ENCODE assay signal across 14 mouse cellular contexts in the genomic region with DNA sequence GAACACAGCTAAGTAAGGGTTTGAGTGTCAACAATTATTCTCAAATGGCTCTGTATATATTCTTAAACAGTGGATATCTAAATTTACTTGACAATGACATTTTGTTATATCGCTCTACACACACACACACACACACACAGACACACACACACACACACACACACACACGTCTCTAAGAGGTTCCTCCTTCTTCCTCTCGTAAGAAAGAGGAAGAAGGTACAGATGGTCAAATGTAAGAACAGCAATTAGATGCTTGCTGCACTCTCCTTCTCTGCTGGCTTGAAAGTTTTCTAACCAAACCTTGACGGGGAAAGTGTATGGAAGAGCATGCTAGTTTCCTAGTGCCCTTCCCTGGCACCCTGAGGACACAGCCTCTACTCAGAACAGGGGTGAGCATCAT. TPM values are rescaled to one million over a fixed set of nuclear protein-coding genes. Genes with fewer than 3 reads are reported as not detected.
DNase-seq lines count a peak whose midpoint lies in the region; ATAC-seq and TF ChIP-seq lines count a peak whose summit lies in the region.
"Had no signal": no experiment of that assay in that cellular context is flagged by ENCODE, and none has a peak within 500 bp of the region (broad histone marks: within the 10 kb centered on the region; RNA-seq: fewer than 3 reads in every experiment).

No protein-coding gene starts in this region.

- peak overlapping the region; percentile 23 for H3K27ac ChIP-seq in hindbrain, embryonic 10.5 days
- H3K27ac ChIP-seq in hindbrain, embryonic 12.5 days = no peak overlapping the region
- peak overlapping the region; percentile 30; the same call in 1 of the 2 replicates for H3K27ac ChIP-seq in spleen, adult 2 months (ENCODE audit: insufficient read depth, low read length)
- H3K27ac ChIP-seq in hindbrain, postnatal 0 days = peak overlapping the region; percentile 74
- no peak overlapping the region for H3K27ac ChIP-seq in liver, embryonic 11.5 days (ENCODE audit: low read depth, low read length)
- H3K27ac ChIP-seq: heart, embryonic 15.5 days; limb, embryonic 15.5 days had no signal

- no peaks in the 10 kb centered on the region for H3K36me3 ChIP-seq in hindbrain, embryonic 10.5 days
- no peaks in the 10 kb centered on the region for H3K36me3 ChIP-seq in hindbrain, embryonic 12.5 days
- no peaks in the 10 kb centered on the region for H3K36me3 ChIP-seq in spleen, adult 2 months (ENCODE audit: control insufficient read depth, insufficient read depth, low read length)
- no peaks in the 10 kb centered on the region for H3K36me3 ChIP-seq in hindbrain, postnatal 0 days (ENCODE audit: insufficient read depth, low read length)
- no peaks in the 10 kb centered on the region for H3K36me3 ChIP-seq in liver, embryonic 11.5 days (ENCODE audit: control insufficient read depth, insufficient read depth, low read length)
- H3K36me3 ChIP-seq: heart, embryonic 15.5 days; limb, embryonic 15.5 days had no signal

- no peak overlapping the region for H3K4me2 ChIP-seq in hindbrain, embryonic 12.5 days (replicated peaks)
- no peak overlapping the region for H3K4me2 ChIP-seq in hindbrain, postnatal 0 days (ENCODE audit: low read depth, low read length)
- H3K4me2 ChIP-seq in liver, embryonic 11.5 days = no peak overlapping the region
- H3K4me2 ChIP-seq: heart, embryonic 15.5 days; limb, embryonic 15.5 days had no signal

- H3K4me1 ChIP-seq in hindbrain, embryonic 10.5 days (replicated peaks) = peaks cover 30% of the 10 kb centered on the region
- H3K4me1 ChIP-seq in hindbrain, embryonic 12.5 days = peaks cover 20% of the 10 kb centered on the region
- H3K4me1 ChIP-seq in spleen, adult 2 months (ENCODE audit: control insufficient read depth, insufficient read depth, insufficient read length) = peaks cover 4% of the 10 kb centered on the region; the same call in 1 of the 2 replicates
- H3K4me1 ChIP-seq in hindbrain, postnatal 0 days (ENCODE audit: insufficient read depth, low read length) = peaks cover 2% of the 10 kb centered on the region; the same call in 1 of the 2 replicates
- H3K4me1 ChIP-seq in liver, embryonic 11.5 days (replicated peaks; ENCODE audit: control insufficient read depth, insufficient read depth, low read length) = peaks cover 11% of the 10 kb centered on the region

- TF ChIP-seq CTCF in spleen, adult 2 months (IDR thresholded peaks at IDR 0.05; ENCODE audit: extremely low read depth, insufficient read depth, insufficient read length, insufficient replicate concordance) = no peak
- no peak for TF ChIP-seq CTCF in hindbrain, postnatal 0 days (IDR thresholded peaks at IDR 0.05; ENCODE audit: low read depth)

- no peak overlapping the region for H3K9ac ChIP-seq in hindbrain, embryonic 12.5 days
- H3K9ac ChIP-seq in hindbrain, postnatal 0 days (replicated peaks; ENCODE audit: low read length) = no peak overlapping the region
- H3K9ac ChIP-seq in liver, embryonic 11.5 days (ENCODE audit: low read depth, low read length) = no peak overlapping the region
- H3K9ac ChIP-seq: heart, embryonic 15.5 days had no signal

- ATAC-seq in hindbrain, embryonic 12.5 days (ENCODE audit: low FRiP score) = no peak
- ATAC-seq in hindbrain, postnatal 0 days = no peak
- ATAC-seq in liver, embryonic 11.5 days (replicated peaks; ENCODE audit: low FRiP score) = no peak
- ATAC-seq: activated CD4-positive, CD25-positive, alpha-beta regulatory T cell, adult 4 months had no signal

- H3K9me3 ChIP-seq in hindbrain, embryonic 10.5 days = no peaks in the 10 kb centered on the region
- H3K9me3 ChIP-seq in hindbrain, embryonic 12.5 days (replicated peaks) = no peaks in the 10 kb centered on the region
- H3K9me3 ChIP-seq in hindbrain, postnatal 0 days (ENCODE audit: low read length) = no peaks in the 10 kb centered on the region
- H3K9me3 ChIP-seq in liver, embryonic 11.5 days (ENCODE audit: control insufficient read depth, low read length) = no peaks in the 10 kb centered on the region
- H3K9me3 ChIP-seq: heart, embryonic 15.5 days; limb, embryonic 15.5 days had no signal

- peaks cover 23% of the 10 kb centered on the region for H3K27me3 ChIP-seq in hindbrain, embryonic 10.5 days (ENCODE audit: insufficient read depth, poor library complexity, severe bottlenecking)
- peaks cover 8% of the 10 kb centered on the region for H3K27me3 ChIP-seq in hindbrain, embryonic 12.5 days
- no peaks in the 10 kb centered on the region for H3K27me3 ChIP-seq in spleen, adult 2 months (ENCODE audit: control insufficient read depth, insufficient read depth, low read length)
- no peaks in the 10 kb centered on the region for H3K27me3 ChIP-seq in hindbrain, postnatal 0 days (ENCODE audit: insufficient read depth, low read length)
- 0 out of 2 replicates have a peak, but pooled peaks cover under 1% of the 10 kb centered on the region for H3K27me3 ChIP-seq in liver, embryonic 11.5 days (replicated peaks; ENCODE audit: control insufficient read depth, insufficient read depth, low read length)
- H3K27me3 ChIP-seq: heart, embryonic 15.5 days; limb, embryonic 15.5 days had no signal

- no peak overlapping the region for H3K4me3 ChIP-seq in hindbrain, embryonic 10.5 days
- H3K4me3 ChIP-seq in hindbrain, embryonic 12.5 days = no peak overlapping the region
- no peak overlapping the region for H3K4me3 ChIP-seq in spleen, adult 2 months (ENCODE audit: extremely low read depth, insufficient read depth, insufficient read length)
- no peak overlapping the region for H3K4me3 ChIP-seq in hindbrain, postnatal 0 days (ENCODE audit: low read length)
- no peak overlapping the region for H3K4me3 ChIP-seq in liver, embryonic 11.5 days (ENCODE audit: low read depth, low read length)
- H3K4me3 ChIP-seq: heart, embryonic 15.5 days; limb, embryonic 15.5 days; myocyte had no signal

- TF ChIP-seq POLR2A in spleen, adult 2 months (IDR thresholded peaks at IDR 0.05; ENCODE audit: low read depth, low read length) = no peak

- 86% methylated on average over 4 of the region's 4 CpGs for WGBS in hindbrain, embryonic 10.5 days
- WGBS in hindbrain, embryonic 12.5 days = 68% methylated on average over 4 of the region's 4 CpGs
- WGBS in spleen, adult 2 months = 9% methylated on average over 4 of the region's 4 CpGs
- 59% methylated on average over 4 of the region's 4 CpGs for WGBS in hindbrain, postnatal 0 days
- 33% methylated on average over 4 of the region's 4 CpGs for WGBS in liver, embryonic 11.5 days

- DNase-seq in hindbrain, embryonic 10.5 days (ENCODE audit: low spot score) = no peak
- no peak for DNase-seq in spleen, adult 2 months (ENCODE audit: low read depth in 1 of 2, low spot score in 2 of 2)
- no peak for DNase-seq in spleen, adult 18-20 months
- no peak for DNase-seq in hindbrain, postnatal 0 days (ENCODE audit: low spot score)
- no peak for DNase-seq in liver, embryonic 11.5 days (ENCODE audit: low spot score)
- DNase-seq in layer of hippocampus, adult 9-10 months (ENCODE audit: low spot score) = no peak
- DNase-seq: cerebellum, adult 18-20 months; lung, adult 2 months; thymus, postnatal 36 days had no signal

RNA-seq across cellular contexts. Expression of gene Csrp1, which starts 39.1 kb away (rescaled TPM):
- 51.0 and 56.2 TPM in 2 replicates for polyA plus RNA-seq in hindbrain, embryonic 10.5 days (2016; fragmentation: Nextera tagmentation; extraction: Ambion mirVana)
- polyA plus RNA-seq in hindbrain, embryonic 12.5 days (2016; fragmentation: Nextera tagmentation; extraction: Ambion mirVana) = 47.7 and 54.1 TPM in 2 replicates
- 174 and 192 TPM in 2 replicates for polyA plus RNA-seq in spleen, adult 2 months (2012; rRNA removed)
- total RNA-seq in hindbrain, postnatal 0 days (2014; rRNA removed) = 93.1 and 95.2 TPM in 2 replicates
- polyA plus RNA-seq in hindbrain, postnatal 0 days (2015; fragmentation: Nextera tagmentation; extraction: Ambion mirVana) = 33.0 and 35.2 TPM in 2 replicates
- polyA plus RNA-seq in liver, embryonic 11.5 days (2014; fragmentation: Nextera tagmentation; extraction: Ambion mirVana) = 65.6 and 71.8 TPM in 2 replicates

Comparison
In these comparisons a context has a peak if more than half of its experiments do, and no peak if none do; other contexts are left out.
1. H3K27ac ChIP-seq: peak in hindbrain, embryonic 10.5 days (single experiment), spleen, adult 2 months (single experiment) and hindbrain, postnatal 0 days (single experiment); none in hindbrain, embryonic 12.5 days (single experiment) and liver, embryonic 11.5 days (single experiment).